Mouse (Mus musculus) lung, postnatal 0 days (tissue): ENCODE measurements around the gene Olfr635. TPM values are rescaled to one million over a fixed set of nuclear protein-coding genes. Genes with fewer than 3 reads are reported as not detected.

Experiments
- ATAC-seq: fragments of 200-750 bp; cut with Nextera tagmentation; 2 replicates; pipeline ENCODE4 v1.8.0; 2017; ENCODE audit warnings: moderate library complexity
- DNase-seq: peaks from one replicate; pipeline ENCODE4 v3.0.0-alpha.2; 2016; ENCODE audit warnings: low spot score
- H3K27ac ChIP-seq: fragments of 300-500 bp; sonication (generic); 2 replicates; pipeline ENCODE4 v1.5.1; 2014; ENCODE audit warnings: antibody characterized with exemption, mild to moderate bottlenecking, low read length, mixed read lengths
- H3K27me3 ChIP-seq: fragments of 300-500 bp; sonication (generic); replicated peaks from 2 replicates; pipeline ENCODE4 v1.6.1; 2014; ENCODE audit warnings: low read length, mixed read lengths; ENCODE audit not compliant: insufficient read depth
- H3K36me3 ChIP-seq: fragments of 300-500 bp; sonication (generic); 2 replicates; pipeline ENCODE4 v1.6.1; 2014; ENCODE audit warnings: low read length, mixed read lengths; ENCODE audit not compliant: insufficient read depth
- H3K4me1 ChIP-seq: fragments of 300-500 bp; sonication (generic); 2 replicates; pipeline ENCODE4 v1.6.1; 2014; ENCODE audit warnings: antibody characterized with exemption, low read depth, low read length, mixed read lengths; ENCODE audit not compliant: insufficient read depth
- H3K4me2 ChIP-seq: fragments of 300-500 bp; sonication (generic); replicated peaks from 2 replicates; pipeline ENCODE4 v1.6.1; 2014; ENCODE audit warnings: low read depth, mild to moderate bottlenecking, low read length, moderate library complexity, mixed read lengths
- H3K4me3 ChIP-seq: fragments of 300-500 bp; sonication (generic); 2 replicates; pipeline ENCODE4 v1.5.1; 2014; ENCODE audit warnings: low read depth, low read length
- H3K9ac ChIP-seq: fragments of 300-500 bp; sonication (generic); replicated peaks from 2 replicates; pipeline ENCODE4 v1.6.1; 2014; ENCODE audit warnings: low read depth, mild to moderate bottlenecking
- H3K9me3 ChIP-seq: fragments of 300-500 bp; sonication (generic); 2 replicates; pipeline ENCODE4 v1.6.1; 2016; ENCODE audit warnings: low read length, mixed read lengths
- CTCF ChIP-seq: IDR thresholded peaks from 2 replicates; pipeline ENCODE4 v1.5.1; 2016; ENCODE audit warnings: antibody characterized with exemption, mild to moderate bottlenecking
- EP300 ChIP-seq: IDR thresholded peaks from 2 replicates; pipeline ENCODE4 v1.6.1; 2016; ENCODE audit warnings: antibody characterized with exemption, mild to moderate bottlenecking, control low read depth
- WGBS: fragments of 180-500 bp; shearing (Covaris S2); extraction: QIAGEN DNeasy Blood & Tissue Kit; methylation state at CpG from one replicate; pipeline ENCODE4 v1.1.7; 2014; 5-methylcytosine and 5-hydroxymethylcytosine counted together
- polyA plus RNA-seq: library from polyadenylated mRNA; unstranded; fragments of >200 nt; fragmentation: Nextera tagmentation; extraction: Ambion mirVana; gene quantifications from 2 replicates; pipeline ENCODE4 v1.2.1, GENCODE M21; 2015

Olfr635 gene
- polyA plus RNA-seq, 1 experiment from 2014 or later = not detected

DNA sequence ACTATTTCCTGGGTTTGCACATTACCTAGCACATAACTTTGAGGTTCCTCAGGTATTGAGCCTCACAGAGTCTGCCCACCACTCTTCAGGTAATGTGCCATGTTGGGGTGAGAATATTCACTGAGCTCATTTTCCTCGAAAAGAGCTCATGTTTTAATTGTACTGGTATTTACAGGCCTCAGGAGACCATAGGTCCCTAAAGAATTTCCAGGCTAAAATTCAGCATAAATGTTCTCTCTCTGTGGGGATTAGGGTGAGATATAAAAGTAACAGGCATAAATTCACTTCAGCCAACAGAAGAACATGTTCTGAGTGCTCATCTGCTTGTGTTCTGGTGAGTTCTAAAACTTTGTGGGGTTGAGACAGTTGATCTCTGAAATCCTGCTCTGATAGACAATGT, 64.2 kb downstream of the Olfr635 start, which contains the start of gene Olfr641:
Olfr641 (plus strand) TSS at position 301 of the 400 bp plus-strand sequence.
- Histone ChIP-seq H3K9me3 (no peaks in the 10 kb centered on the region), H3K27me3 (no peaks in the 10 kb centered on the region), H3K4me3 (no peak within 1 kb of the TSS), H3K9ac (no peak within 1 kb of the TSS), H3K4me2 (no peak within 1 kb of the TSS), H3K4me1 (no peaks in the 10 kb centered on the region), H3K36me3 (no peaks in the 10 kb centered on the region), H3K27ac (no peak within 1 kb of the TSS)
- WGBS = 53% methylated on average over 1 of the region's 1 CpGs
- ATAC-seq = no peak
- TF ChIP-seq EP300 (no peak), CTCF (no peak)
- DNase-seq = no peak

Other genes with a start within 250 kb of the Olfr635 start
- gene Olfr628, start 240.8 kb upstream of the Olfr635 start, polyA plus RNA-seq = not detected in 2 replicates
- not detected in 2 replicates for gene Olfr629, start 226.2 kb upstream of the Olfr635 start, polyA plus RNA-seq
- not detected in 2 replicates for gene Olfr630, start 213.8 kb upstream of the Olfr635 start, polyA plus RNA-seq
- gene Olfr69, start 199.6 kb upstream of the Olfr635 start, polyA plus RNA-seq = 0.05 TPM in 1 of 2 replicates, not detected in the other
- gene Olfr68, start 191.5 kb upstream of the Olfr635 start, polyA plus RNA-seq = not detected in 2 replicates
- gene Olfr67, start 179.3 kb upstream of the Olfr635 start, polyA plus RNA-seq = not detected in 2 replicates
- 4,793 and 5,487 TPM in 2 replicates for gene Hbb-bt, start 157.2 kb upstream of the Olfr635 start, polyA plus RNA-seq
- 19,829 and 23,579 TPM in 2 replicates for gene Hbb-bs, start 143.1 kb upstream of the Olfr635 start, polyA plus RNA-seq
- not detected in 2 replicates for gene Hbb-bh2, start 130.6 kb upstream of the Olfr635 start, polyA plus RNA-seq
- gene Hbb-bh1, start 128.0 kb upstream of the Olfr635 start, polyA plus RNA-seq = 0.27 TPM in 1 of 2 replicates, not detected in the other
- 11.4 and 11.9 TPM in 2 replicates for gene Hbb-y, start 117.9 kb upstream of the Olfr635 start, polyA plus RNA-seq
- gene Olfr66, start 84.9 kb upstream of the Olfr635 start, polyA plus RNA-seq = not detected in 2 replicates
- gene Olfr64, start 76.7 kb upstream of the Olfr635 start, polyA plus RNA-seq = not detected in 2 replicates
- gene Olfr65, start 67.7 kb upstream of the Olfr635 start, polyA plus RNA-seq = 0.05 TPM in 1 of 2 replicates, not detected in the other
- gene Olfr631, start 42.3 kb upstream of the Olfr635 start, polyA plus RNA-seq = not detected in 2 replicates
- not detected in 2 replicates for gene Olfr632, start 36.8 kb upstream of the Olfr635 start, polyA plus RNA-seq
- not detected in 2 replicates for gene Olfr633, start 26.7 kb upstream of the Olfr635 start, polyA plus RNA-seq
- not detected in 2 replicates for gene Olfr638, start 27.6 kb downstream of the Olfr635 start, polyA plus RNA-seq
- gene Olfr639, start 46.2 kb downstream of the Olfr635 start, polyA plus RNA-seq = not detected in 2 replicates
- not detected in 2 replicates for gene Olfr640, start 54.4 kb downstream of the Olfr635 start, polyA plus RNA-seq
- gene Olfr641, start 64.3 kb downstream of the Olfr635 start, polyA plus RNA-seq = not detected in 2 replicates
- gene Olfr642, start 81.5 kb downstream of the Olfr635 start, polyA plus RNA-seq = not detected in 2 replicates
- not detected in 2 replicates for gene 4930516K23Rik, start 90.3 kb downstream of the Olfr635 start, polyA plus RNA-seq
- gene Olfr644, start 100.7 kb downstream of the Olfr635 start, polyA plus RNA-seq = not detected in 2 replicates
- gene Olfr645, start 114.3 kb downstream of the Olfr635 start, polyA plus RNA-seq = not detected in 2 replicates
- gene Olfr646, start 133.7 kb downstream of the Olfr635 start, polyA plus RNA-seq = not detected in 2 replicates
- gene Ubqln5, start 158.7 kb downstream of the Olfr635 start, polyA plus RNA-seq = not detected in 2 replicates
- not detected in 2 replicates for gene Olfr643, start 166.3 kb downstream of the Olfr635 start, polyA plus RNA-seq
- not detected in 2 replicates for gene Ubqln3, start 172.1 kb downstream of the Olfr635 start, polyA plus RNA-seq
- not detected in 2 replicates for gene Ubqlnl, start 179.4 kb downstream of the Olfr635 start, polyA plus RNA-seq
- gene Olfm5, start 193.7 kb downstream of the Olfr635 start, polyA plus RNA-seq = not detected in 2 replicates
- 0.13 TPM in 1 of 2 replicates, not detected in the other for gene Olfr648, start 212.2 kb downstream of the Olfr635 start, polyA plus RNA-seq
- not detected in 2 replicates for gene Olfr649, start 224.8 kb downstream of the Olfr635 start, polyA plus RNA-seq
- gene Trim6, start 247.6 kb downstream of the Olfr635 start, polyA plus RNA-seq = 0.61 and 1.1 TPM in 2 replicates